Mouse (Mus musculus): ENCODE measurements around the gene Tulp3. TPM values are rescaled to one million over a fixed set of nuclear protein-coding genes. Genes with fewer than 3 reads are reported as not detected.

Tulp3 gene
- polyA plus RNA-seq, 1 experiment from 2014 or later = 21.4 TPM

- Histone ChIP-seq H3K27me3 (ENCODE audit: control insufficient read depth, insufficient read depth, low read length) (peaks cover 25% of the 10 kb centered on the region), H3K27ac (replicated peaks; ENCODE audit: low read depth, low read length) (no peak overlapping the region), H3K4me3 (ENCODE audit: low read depth, low read length) (no peak overlapping the region), H3K9me3 (ENCODE audit: control insufficient read depth, low read length) (peaks cover 5% of the 10 kb centered on the region; the same call in 1 of the 2 replicates), H3K9ac (ENCODE audit: low read length) (no peak overlapping the region), H3K4me2 (ENCODE audit: low read depth, severe bottlenecking) (no peak overlapping the region), H3K4me1 (ENCODE audit: control insufficient read depth, insufficient read depth, low read length) (peaks cover 12% of the 10 kb centered on the region), H3K36me3 (ENCODE audit: control insufficient read depth, insufficient read depth, low read length) (no peaks in the 10 kb centered on the region)
- no peak for ATAC-seq (ENCODE audit: insufficient number of reproducible peaks, low FRiP score, low TSS enrichment, low read depth)
- DNase-seq (ENCODE audit: low spot score) = no peak
- 44% methylated on average over 7 of the region's 7 CpGs for WGBS
Observed at GRCm38 (mm10) chr6:128298246-128298645, 57.4 kb downstream of the Tulp3 start.

GRCm38 (mm10) chr6:128296750-128297393, 58.8 kb downstream of the Tulp3 start:
- Histone ChIP-seq H3K27me3 (ENCODE audit: control insufficient read depth, insufficient read depth, low read length) (peaks cover 25% of the 10 kb centered on the region), H3K9ac (ENCODE audit: low read length) (peak overlapping the region; percentile 27; the same call in 1 of the 2 replicates), H3K4me1 (ENCODE audit: control insufficient read depth, insufficient read depth, low read length) (peaks cover 12% of the 10 kb centered on the region), H3K36me3 (ENCODE audit: control insufficient read depth, insufficient read depth, low read length) (no peaks in the 10 kb centered on the region), H3K9me3 (ENCODE audit: control insufficient read depth, low read length) (no peaks in the 10 kb centered on the region), H3K4me3 (ENCODE audit: low read depth, low read length) (no peak overlapping the region), H3K4me2 (ENCODE audit: low read depth, severe bottlenecking) (no peak overlapping the region), H3K27ac (replicated peaks; ENCODE audit: low read depth, low read length) (no peak overlapping the region)
- DNase-seq (ENCODE audit: low spot score) = peak; percentile 61
- 25% methylated on average over 11 of the region's 11 CpGs for WGBS
- ATAC-seq (ENCODE audit: insufficient number of reproducible peaks, low FRiP score, low TSS enrichment, low read depth) = no peak

DNA sequence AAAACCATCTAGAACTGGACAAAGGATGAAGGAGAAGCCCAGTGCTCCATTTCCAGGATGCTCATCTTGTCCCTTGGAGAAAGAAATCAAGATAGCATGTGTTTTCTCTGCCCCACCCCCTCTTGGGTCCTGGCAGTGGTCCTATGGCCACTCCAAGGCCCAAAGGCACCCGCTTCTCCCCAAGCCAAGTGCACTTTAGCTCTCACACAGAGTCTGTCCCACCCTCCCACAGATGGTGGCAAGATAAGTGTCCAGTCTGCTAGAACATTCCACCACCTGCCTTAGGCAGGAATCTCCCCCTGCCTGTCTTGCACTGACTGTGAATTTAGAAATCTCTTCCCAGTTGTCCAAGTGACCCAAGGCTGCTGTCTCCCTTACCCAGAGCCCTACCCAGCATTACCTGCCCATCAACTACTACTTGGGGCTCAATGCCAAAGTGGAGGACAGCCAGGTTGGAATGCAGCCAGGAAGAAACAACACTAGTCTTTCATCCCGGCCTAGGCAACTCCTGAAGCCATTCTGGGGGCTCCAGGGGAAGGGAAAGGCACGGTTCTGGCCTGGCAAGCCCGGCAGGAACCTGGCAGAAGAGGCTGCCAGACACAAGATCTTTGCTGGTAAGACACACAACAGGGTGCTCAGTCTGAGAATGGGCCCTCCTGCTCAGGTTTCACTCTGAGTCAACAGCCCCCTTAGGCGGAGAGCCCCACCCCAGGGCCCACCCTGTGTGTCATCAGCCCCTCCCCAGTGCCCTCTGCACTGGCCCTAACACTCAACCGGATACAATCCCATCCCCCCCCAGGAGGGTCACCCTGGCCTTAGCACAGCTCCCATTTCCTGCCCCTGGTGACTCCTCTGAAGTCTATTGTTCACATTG, 59.5 kb downstream of the Tulp3 start:
- Histone ChIP-seq H3K4me3 (ENCODE audit: low read depth, low read length) (no peak overlapping the region), H3K4me1 (ENCODE audit: control insufficient read depth, insufficient read depth, low read length) (peaks cover 12% of the 10 kb centered on the region), H3K27ac (replicated peaks; ENCODE audit: low read depth, low read length) (no peak overlapping the region), H3K9ac (ENCODE audit: low read length) (peak overlapping the region; percentile 27; the same call in 1 of the 2 replicates), H3K36me3 (ENCODE audit: control insufficient read depth, insufficient read depth, low read length) (no peaks in the 10 kb centered on the region), H3K9me3 (ENCODE audit: control insufficient read depth, low read length) (no peaks in the 10 kb centered on the region), H3K4me2 (ENCODE audit: low read depth, severe bottlenecking) (no peak overlapping the region), H3K27me3 (ENCODE audit: control insufficient read depth, insufficient read depth, low read length) (peaks cover 22% of the 10 kb centered on the region)
- 38% methylated on average over 6 of the region's 6 CpGs for WGBS
- DNase-seq (ENCODE audit: low spot score) = no peak
- ATAC-seq (ENCODE audit: insufficient number of reproducible peaks, low FRiP score, low TSS enrichment, low read depth) = peak; percentile 8; the same call in 1 of the 2 replicates

DNA sequence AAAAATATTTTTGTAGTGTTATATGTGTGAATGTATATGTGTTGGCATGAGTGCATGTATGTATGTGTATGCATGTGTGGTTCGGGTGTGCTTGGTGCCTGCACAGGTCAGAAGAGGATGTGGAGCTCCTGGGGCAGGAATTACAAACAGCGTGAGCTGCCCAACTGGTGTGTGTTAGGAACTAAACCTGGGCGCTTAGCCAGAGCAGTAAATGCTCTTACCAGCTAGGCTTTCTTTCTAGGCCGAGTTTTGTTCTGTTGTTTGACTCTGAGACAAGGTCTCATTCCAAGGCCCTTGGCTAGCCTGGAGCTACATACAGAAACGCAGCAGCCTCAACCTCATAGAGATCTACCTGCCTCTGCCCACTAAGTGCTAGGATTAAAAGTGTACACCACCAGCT, 64.4 kb downstream of the Tulp3 start:
- no peak overlapping the region for H3K4me3 ChIP-seq (ENCODE audit: low read depth, low read length)
- ATAC-seq (ENCODE audit: insufficient number of reproducible peaks, low FRiP score, low TSS enrichment, low read depth) (no peak), DNase-seq (ENCODE audit: low spot score) (no peak)
- H3K36me3 ChIP-seq (ENCODE audit: control insufficient read depth, insufficient read depth, low read length) = no peaks in the 10 kb centered on the region
- H3K9me3 ChIP-seq (ENCODE audit: control insufficient read depth, low read length) = no peaks in the 10 kb centered on the region
- H3K9ac ChIP-seq (ENCODE audit: low read length) = no peak overlapping the region
- 89% methylated on average over 5 of the region's 5 CpGs for WGBS
- H3K4me2 ChIP-seq (ENCODE audit: low read depth, severe bottlenecking) = no peak overlapping the region
- H3K4me1 ChIP-seq (ENCODE audit: control insufficient read depth, insufficient read depth, low read length) = peaks cover 3% of the 10 kb centered on the region; the same call in 1 of the 2 replicates
- H3K27ac ChIP-seq (replicated peaks; ENCODE audit: low read depth, low read length) = no peak overlapping the region
- no peaks in the 10 kb centered on the region for H3K27me3 ChIP-seq (ENCODE audit: control insufficient read depth, insufficient read depth, low read length)

DNA sequence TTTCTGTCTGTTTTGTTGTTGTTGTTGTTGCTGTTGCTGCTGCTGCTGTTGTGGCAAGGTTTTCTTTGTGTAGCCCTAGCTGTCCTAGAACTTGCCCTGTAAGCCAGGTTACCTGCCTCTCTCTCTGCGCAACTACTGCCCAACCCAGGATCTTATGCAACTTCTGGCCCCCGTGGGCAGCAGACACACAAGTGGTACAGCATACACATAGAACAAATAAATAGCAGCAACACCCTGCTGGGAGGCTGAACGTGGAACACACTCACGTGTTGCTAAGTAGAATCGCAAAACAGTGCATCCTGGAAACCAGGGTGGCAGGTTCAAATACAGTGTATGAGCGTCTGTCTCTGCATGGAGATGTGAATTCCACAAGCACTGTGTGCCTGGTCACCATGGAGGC, 67.0 kb downstream of the Tulp3 start:
- 89% methylated on average over 6 of the region's 6 CpGs for WGBS
- no peaks in the 10 kb centered on the region for H3K9me3 ChIP-seq (ENCODE audit: control insufficient read depth, low read length)
- H3K4me3 ChIP-seq (ENCODE audit: low read depth, low read length) = no peak overlapping the region
- ATAC-seq (ENCODE audit: insufficient number of reproducible peaks, low FRiP score, low TSS enrichment, low read depth) = no peak
- no peaks in the 10 kb centered on the region for H3K27me3 ChIP-seq (ENCODE audit: control insufficient read depth, insufficient read depth, low read length)
- H3K9ac ChIP-seq (ENCODE audit: low read length) = no peak overlapping the region
- peaks cover 8% of the 10 kb centered on the region; the same call in 1 of the 2 replicates for H3K4me1 ChIP-seq (ENCODE audit: control insufficient read depth, insufficient read depth, low read length)
- no peak overlapping the region for H3K4me2 ChIP-seq (ENCODE audit: low read depth, severe bottlenecking)
- no peak overlapping the region for H3K27ac ChIP-seq (replicated peaks; ENCODE audit: low read depth, low read length)
- no peak for DNase-seq (ENCODE audit: low spot score)
- no peaks in the 10 kb centered on the region for H3K36me3 ChIP-seq (ENCODE audit: control insufficient read depth, insufficient read depth, low read length)

DNA sequence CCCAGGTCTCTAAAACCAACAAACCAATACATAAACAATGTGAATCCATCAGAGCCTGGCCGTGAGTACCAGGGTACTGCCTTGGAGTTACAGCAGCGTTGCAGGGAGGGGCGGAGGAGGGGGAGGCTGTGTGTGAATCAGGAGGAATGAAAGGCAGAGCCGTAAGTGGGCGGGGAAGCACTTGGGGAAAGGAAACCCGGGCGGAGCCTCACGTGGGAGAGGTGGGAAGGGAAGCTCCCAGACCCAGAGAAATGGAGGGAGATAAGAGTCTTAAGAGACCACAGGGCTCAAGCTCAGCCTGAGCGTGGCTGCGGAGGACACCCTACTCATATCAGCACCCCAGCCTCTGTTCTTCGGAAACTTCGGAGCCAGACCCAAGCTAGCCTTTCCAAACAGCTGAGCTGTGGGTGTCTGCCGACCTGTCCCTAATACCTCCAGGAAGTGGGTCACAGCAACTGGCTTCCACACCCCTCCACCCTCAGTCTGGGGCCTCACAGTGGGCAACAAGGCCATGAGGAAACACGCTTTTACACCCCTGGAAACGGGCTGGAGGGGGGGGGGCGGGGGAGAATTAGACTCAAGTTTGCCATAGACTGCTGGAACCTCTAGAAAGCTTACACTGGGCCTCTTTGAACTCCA, 69.7 kb downstream of the Tulp3 start:
- peaks cover 8% of the 10 kb centered on the region; the same call in 1 of the 2 replicates for H3K4me1 ChIP-seq (ENCODE audit: control insufficient read depth, insufficient read depth, low read length)
- H3K27ac ChIP-seq (replicated peaks; ENCODE audit: low read depth, low read length) = no peak overlapping the region
- ATAC-seq (ENCODE audit: insufficient number of reproducible peaks, low FRiP score, low TSS enrichment, low read depth) (peak; percentile 74; the same call in 1 of the 2 replicates), DNase-seq (ENCODE audit: low spot score) (peak; percentile 81)
- WGBS = 8% methylated on average over 16 of the region's 16 CpGs
- no peak overlapping the region for H3K9ac ChIP-seq (ENCODE audit: low read length)
- H3K9me3 ChIP-seq (ENCODE audit: control insufficient read depth, low read length) = no peaks in the 10 kb centered on the region
- H3K27me3 ChIP-seq (ENCODE audit: control insufficient read depth, insufficient read depth, low read length) = no peaks in the 10 kb centered on the region
- H3K36me3 ChIP-seq (ENCODE audit: control insufficient read depth, insufficient read depth, low read length) = no peaks in the 10 kb centered on the region
- H3K4me3 ChIP-seq (ENCODE audit: low read depth, low read length) = peak overlapping the region; percentile 24; the same call in 1 of the 2 replicates
- H3K4me2 ChIP-seq (ENCODE audit: low read depth, severe bottlenecking) = peak overlapping the region; percentile 60

DNA sequence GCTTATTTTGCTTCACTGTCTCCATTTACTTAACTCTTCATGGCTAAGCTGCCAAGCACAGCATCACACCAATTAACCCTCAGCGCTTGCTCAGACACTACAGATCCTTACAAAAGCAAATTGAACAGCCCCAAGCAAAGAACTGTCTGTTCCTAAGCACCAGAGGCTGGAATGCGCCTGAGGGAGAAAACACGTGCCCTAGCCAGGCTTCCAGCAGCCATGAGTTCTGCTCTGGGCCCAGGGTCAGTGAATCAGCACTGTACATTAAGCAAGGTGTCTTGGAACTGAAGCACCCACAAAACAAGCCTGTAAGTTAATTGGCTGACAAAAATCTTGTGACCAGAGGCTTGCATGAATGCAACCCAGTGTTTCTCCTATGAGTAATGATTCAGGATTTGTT, 73.5 kb downstream of the Tulp3 start:
- ATAC-seq (ENCODE audit: insufficient number of reproducible peaks, low FRiP score, low TSS enrichment, low read depth) (no peak), DNase-seq (ENCODE audit: low spot score) (no peak)
- no peaks in the 10 kb centered on the region for H3K36me3 ChIP-seq (ENCODE audit: control insufficient read depth, insufficient read depth, low read length)
- H3K9me3 ChIP-seq (ENCODE audit: control insufficient read depth, low read length) = no peaks in the 10 kb centered on the region
- H3K4me3 ChIP-seq (ENCODE audit: low read depth, low read length) = no peak overlapping the region
- no peak overlapping the region for H3K27ac ChIP-seq (replicated peaks; ENCODE audit: low read depth, low read length)
- no peak overlapping the region for H3K9ac ChIP-seq (ENCODE audit: low read length)
- no peak overlapping the region for H3K4me2 ChIP-seq (ENCODE audit: low read depth, severe bottlenecking)
- 52% methylated on average over 3 of the region's 3 CpGs for WGBS
- peaks cover 10% of the 10 kb centered on the region; the same call in 1 of the 2 replicates for H3K4me1 ChIP-seq (ENCODE audit: control insufficient read depth, insufficient read depth, low read length)
- H3K27me3 ChIP-seq (ENCODE audit: control insufficient read depth, insufficient read depth, low read length) = no peaks in the 10 kb centered on the region

DNA sequence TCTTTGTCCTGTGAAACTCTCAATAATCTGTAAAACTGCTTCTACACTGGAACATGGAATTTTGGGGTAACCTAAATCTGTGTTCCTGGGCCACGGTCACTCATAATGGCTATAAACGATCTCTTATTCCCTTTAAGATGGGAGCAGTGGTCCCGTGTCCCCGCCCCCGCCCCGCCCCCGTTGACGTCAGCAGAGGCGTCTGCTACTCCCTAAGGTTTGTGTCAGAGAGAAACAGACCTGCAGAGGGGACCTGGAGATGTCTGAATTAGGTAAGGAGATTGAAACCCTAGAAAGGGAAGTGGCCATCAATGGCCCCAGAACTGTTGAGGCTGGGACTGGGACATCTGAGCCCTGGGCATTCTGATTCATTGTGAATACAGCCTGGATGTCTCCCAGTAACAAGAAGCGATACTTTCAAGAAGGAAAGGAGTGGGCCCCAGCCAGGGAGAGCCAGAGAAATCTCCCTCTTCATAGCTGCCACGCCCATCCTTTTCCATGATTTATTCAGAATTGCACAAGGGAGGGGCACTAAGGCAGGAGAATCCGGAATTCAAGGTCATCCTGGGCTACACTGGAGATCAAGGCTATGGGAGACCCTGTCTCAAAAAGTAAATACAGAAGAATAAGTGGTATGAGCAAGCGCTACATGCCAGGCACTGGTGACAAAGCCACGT, 75.0 kb downstream of the Tulp3 start:
- Histone ChIP-seq H3K9ac (ENCODE audit: low read length) (no peak overlapping the region), H3K27ac (replicated peaks; ENCODE audit: low read depth, low read length) (no peak overlapping the region), H3K4me1 (ENCODE audit: control insufficient read depth, insufficient read depth, low read length) (peaks cover 4% of the 10 kb centered on the region; the same call in 1 of the 2 replicates), H3K36me3 (ENCODE audit: control insufficient read depth, insufficient read depth, low read length) (no peaks in the 10 kb centered on the region), H3K4me3 (ENCODE audit: low read depth, low read length) (no peak overlapping the region), H3K4me2 (ENCODE audit: low read depth, severe bottlenecking) (no peak overlapping the region), H3K9me3 (ENCODE audit: control insufficient read depth, low read length) (no peaks in the 10 kb centered on the region), H3K27me3 (ENCODE audit: control insufficient read depth, insufficient read depth, low read length) (no peaks in the 10 kb centered on the region)
- whole genome bisulfite sequencing = 51% methylated on average over 14 of the region's 14 CpGs
- ATAC-seq (ENCODE audit: insufficient number of reproducible peaks, low FRiP score, low TSS enrichment, low read depth) = no peak
- DNase-seq (ENCODE audit: low spot score) = no peak

Measured in limb, embryonic 11.5 days (tissue).